Mouse (Mus musculus) right cerebral cortex, postnatal 14 days (tissue): ENCODE results near the gene Rhd.
"Not testable (repeated sequence)": the region's sequence is repeated elsewhere in the genome, so short reads cannot be mapped to it uniquely, and the experiment has no call there.

ENCODE experiments used
- DNase-seq: peaks from one replicate; pipeline ENCODE4 v3.0.0; 2022

Rhd gene

GRCm38 (mm10) chr4:134861884-134862283 lies 2.5 kb upstream of the Rhd start:
- no peak for DNase-seq

GRCm38 (mm10) chr4:134862996-134863395 lies 1.3 kb upstream of the Rhd start:
- no peak for DNase-seq

- DNase-seq, result no peak
These were observed 1.0 kb downstream of the Rhd start for GRCm38 (mm10) chr4:134865340-134865739.

GRCm38 (mm10) chr4:134865789-134866188 lies 1.5 kb downstream of the Rhd start:
- DNase-seq, result no peak

- no peak for DNase-seq
These were observed 2.9 kb downstream of the Rhd start for GRCm38 (mm10) chr4:134867213-134867612.

GRCm38 (mm10) chr4:134867661-134868060 lies 3.3 kb downstream of the Rhd start:
- DNase-seq, result no peak

GRCm38 (mm10) chr4:134868065-134868464 lies 3.7 kb downstream of the Rhd start:
- no peak for DNase-seq

- no peak for DNase-seq
These were observed 4.2 kb downstream of the Rhd start for GRCm38 (mm10) chr4:134868490-134868889.

- no peak for DNase-seq
These were observed 4.9 kb downstream of the Rhd start for GRCm38 (mm10) chr4:134869068-134869730.

- DNase-seq, result no peak
These were observed 5.6 kb downstream of the Rhd start for GRCm38 (mm10) chr4:134869815-134870375.

GRCm38 (mm10) chr4:134871477-134871876 lies 7.1 kb downstream of the Rhd start:
- no peak for DNase-seq

GRCm38 (mm10) chr4:134871950-134872349 lies 7.6 kb downstream of the Rhd start:
- DNase-seq, result no peak

- no peak for DNase-seq
These were observed 11.8 kb downstream of the Rhd start for GRCm38 (mm10) chr4:134876171-134876570.

GRCm38 (mm10) chr4:134879410-134879981 lies 15.2 kb downstream of the Rhd start:
- DNase-seq, result peak; percentile 81

- DNase-seq, result no peak
These were observed 15.7 kb downstream of the Rhd start for GRCm38 (mm10) chr4:134880041-134880440.

GRCm38 (mm10) chr4:134883266-134883665 lies 18.9 kb downstream of the Rhd start:
- no peak for DNase-seq

- DNase-seq, result no peak
These were observed 19.5 kb downstream of the Rhd start for GRCm38 (mm10) chr4:134883808-134884207.

GRCm38 (mm10) chr4:134884364-134884763 lies 20.0 kb downstream of the Rhd start:
- DNase-seq, result no peak

GRCm38 (mm10) chr4:134892096-134892495 lies 27.8 kb downstream of the Rhd start:
- peak; percentile 57 for DNase-seq

GRCm38 (mm10) chr4:134897256-134897655 lies 32.9 kb downstream of the Rhd start:
- no peak for DNase-seq

- no peak for DNase-seq
These were observed 36.8 kb downstream of the Rhd start for GRCm38 (mm10) chr4:134901126-134901525.

- DNase-seq, result no peak
These were observed 38.7 kb downstream of the Rhd start for GRCm38 (mm10) chr4:134903046-134903445.

GRCm38 (mm10) chr4:134911406-134911805 lies 47.1 kb downstream of the Rhd start:
- DNase-seq, result not testable (repeated sequence)

- peak; percentile 81 for DNase-seq
These were observed 49.1 kb downstream of the Rhd start for GRCm38 (mm10) chr4:134913413-134913812.
